Mouse (Mus musculus): ENCODE results near the gene Tgfbrap1.

The Tgfbrap1 gene

GRCm38 (mm10) chr1:43117435-43117834 lies 19.0 kb upstream of the Tgfbrap1 start:
- intact Hi-C loops (cut with DNase I), result no loop called here

GRCm38 (mm10) chr1:43112882-43113281 lies 14.4 kb upstream of the Tgfbrap1 start:
- intact Hi-C loops (cut with DNase I), result no loop called here

GRCm38 (mm10) chr1:43110556-43110955 lies 12.1 kb upstream of the Tgfbrap1 start:
- intact Hi-C loops (cut with DNase I), result no loop called here

- intact Hi-C loops (cut with DNase I), result no loop called here
These were observed 10.3 kb upstream of the Tgfbrap1 start for GRCm38 (mm10) chr1:43108729-43109128.

- intact Hi-C loops (cut with DNase I), result no loop called here
These were observed 4.2 kb downstream of the Tgfbrap1 start for GRCm38 (mm10) chr1:43094206-43094605.

- intact Hi-C loops (cut with DNase I), result no loop called here
These were observed 6.1 kb downstream of the Tgfbrap1 start for GRCm38 (mm10) chr1:43092056-43093015.

GRCm38 (mm10) chr1:43091306-43092055 lies 7.0 kb downstream of the Tgfbrap1 start:
- intact Hi-C loops (cut with DNase I), result no loop called here

- intact Hi-C loops (cut with DNase I), result no loop called here
These were observed 8.0 kb downstream of the Tgfbrap1 start for GRCm38 (mm10) chr1:43090418-43090817.

- intact Hi-C loops (cut with DNase I), result no loop called here
These were observed 15.5 kb downstream of the Tgfbrap1 start for GRCm38 (mm10) chr1:43082946-43083345.

GRCm38 (mm10) chr1:43078124-43078523 lies 20.3 kb downstream of the Tgfbrap1 start:
- intact Hi-C loops (cut with DNase I), result no loop called here

- intact Hi-C loops (cut with DNase I), result no loop called here
These were observed 23.6 kb downstream of the Tgfbrap1 start for GRCm38 (mm10) chr1:43074791-43075190.

- intact Hi-C loops (cut with DNase I), result no loop called here
These were observed 25.9 kb downstream of the Tgfbrap1 start for GRCm38 (mm10) chr1:43072561-43072960.

- intact Hi-C loops (cut with DNase I), result no loop called here
These were observed 26.4 kb downstream of the Tgfbrap1 start for GRCm38 (mm10) chr1:43072028-43072427.

- intact Hi-C loops (cut with DNase I), result no loop called here
These were observed 27.7 kb downstream of the Tgfbrap1 start for GRCm38 (mm10) chr1:43070726-43071125.

- intact Hi-C loops (cut with DNase I), result loop anchor here (2.0 kb wide), 1 partner anchor 153 kb away; no protein-coding TSS in a partner anchor
These were observed 30.9 kb downstream of the Tgfbrap1 start for GRCm38 (mm10) chr1:43067551-43067950.

- intact Hi-C loops (cut with DNase I), result loop anchor here (2.0 kb wide), 1 partner anchor 152 kb away; no protein-coding TSS in a partner anchor
These were observed 31.9 kb downstream of the Tgfbrap1 start for GRCm38 (mm10) chr1:43066573-43066972.

GRCm38 (mm10) chr1:43065615-43066310 lies 32.7 kb downstream of the Tgfbrap1 start:
- intact Hi-C loops (cut with DNase I), result loop anchor here (2.0 kb wide), 1 partner anchor 151 kb away; no protein-coding TSS in a partner anchor

GRCm38 (mm10) chr1:43051903-43052302 lies 46.5 kb downstream of the Tgfbrap1 start:
- intact Hi-C loops (cut with DNase I), result no loop called here

- intact Hi-C loops (cut with DNase I), result no loop called here
These were observed 50.6 kb downstream of the Tgfbrap1 start for GRCm38 (mm10) chr1:43047811-43048210.

GRCm38 (mm10) chr1:43046990-43047389 lies 51.4 kb downstream of the Tgfbrap1 start:
- intact Hi-C loops (cut with DNase I), result no loop called here
